In genomic region chr7:45878278-45878677, GRCm38 (mm10) we compare ENCODE assay signal across 1 mouse cellular context. TPM values are rescaled to one million over a fixed set of nuclear protein-coding genes. Genes with fewer than 3 reads are reported as not detected.
"Had no signal": no experiment of that assay in that cellular context is flagged by ENCODE, and none has a peak within 500 bp of the region (broad histone marks: within the 10 kb centered on the region; RNA-seq: fewer than 3 reads in every experiment).

Gene Grin2d, minus strand, starts transcription at chr7:45878378.

RNA-seq across cellular contexts. Expression of gene Grin2d, which starts in this region (rescaled TPM):
- polyA plus RNA-seq: macrophage had no signal
